ENCODE assay signal across 24 mouse cellular contexts in genomic region chr4:124389067-124389466, GRCm38 (mm10).
"Had no signal": no experiment of that assay in that cellular context is flagged by ENCODE, and none has a peak within 500 bp of the region (broad histone marks: within the 10 kb centered on the region; RNA-seq: fewer than 3 reads in every experiment).

No protein-coding gene starts in this region.

- H3K4me3 ChIP-seq: heart, adult 2 months; heart, embryonic 13.5 days; heart, embryonic 15.5 days; hindbrain, embryonic 13.5 days; hindbrain, embryonic 15.5 days; intestine, embryonic 15.5 days; limb, embryonic 13.5 days; limb, embryonic 15.5 days had no signal

- H3K9me3 ChIP-seq: heart, embryonic 13.5 days; heart, embryonic 15.5 days; hindbrain, embryonic 13.5 days; hindbrain, embryonic 15.5 days; intestine, embryonic 15.5 days; limb, embryonic 13.5 days; limb, embryonic 15.5 days had no signal

- H3K27me3 ChIP-seq: intestine, embryonic 15.5 days; limb, embryonic 15.5 days had no signal

- H3K27ac ChIP-seq: heart, adult 2 months; heart, embryonic 13.5 days; heart, embryonic 15.5 days; hindbrain, embryonic 13.5 days; hindbrain, embryonic 15.5 days; hindbrain, postnatal 0 days; intestine, embryonic 15.5 days; kidney, postnatal 0 days; limb, embryonic 13.5 days; limb, embryonic 15.5 days had no signal

- H3K4me1 ChIP-seq: hindbrain, embryonic 15.5 days; limb, embryonic 15.5 days had no signal

- DNase-seq: forebrain, postnatal 0 days; gastrocnemius, postnatal 14 days; gastrocnemius, postnatal 36 days; heart, adult 11 months; heart, adult 2 months; heart, postnatal 14 days; heart, postnatal 36 days; kidney, adult 11 months; kidney, adult 2 months; kidney, postnatal 14 days; kidney, postnatal 36 days; layer of hippocampus, adult 9-11 months; layer of hippocampus, postnatal 36 days; left cerebral cortex, postnatal 4 days had no signal

- H3K36me3 ChIP-seq: heart, embryonic 13.5 days; heart, embryonic 15.5 days; hindbrain, embryonic 13.5 days; hindbrain, embryonic 15.5 days; intestine, embryonic 15.5 days; limb, embryonic 13.5 days; limb, embryonic 15.5 days had no signal

- H3K4me2 ChIP-seq: heart, embryonic 11.5 days; heart, embryonic 13.5 days; heart, embryonic 15.5 days; hindbrain, embryonic 13.5 days; hindbrain, embryonic 15.5 days; intestine, embryonic 15.5 days; limb, embryonic 13.5 days; limb, embryonic 15.5 days had no signal

- ATAC-seq: forebrain, postnatal 0 days; hindbrain, postnatal 0 days; intestine, embryonic 15.5 days had no signal

- H3K9ac ChIP-seq: forebrain, postnatal 0 days; heart, embryonic 13.5 days; heart, embryonic 15.5 days; hindbrain, embryonic 13.5 days; hindbrain, embryonic 15.5 days; intestine, embryonic 15.5 days; limb, embryonic 13.5 days; limb, embryonic 15.5 days had no signal
